Mouse (Mus musculus): Measurements from ENCODE around the gene Rpsa. TPM values are rescaled to one million over a fixed set of nuclear protein-coding genes. Genes with fewer than 3 reads are reported as not detected.

Gene Rpsa
- total and polyA plus RNA-seq, 3 experiments: 4,941 to 17,705 (median 6,009) TPM

- DNase-seq (ENCODE audit: low spot score) (no peak), ATAC-seq (ENCODE audit: extremely low read depth, insufficient number of reproducible peaks, low FRiP score, poor library complexity, severe bottlenecking) (no peak)
- no peak for TF ChIP-seq GATA2 (IDR thresholded peaks at IDR 0.05; ENCODE audit: borderline replicate concordance, low read depth, low read length)
- no peak for TF ChIP-seq CTCF (IDR thresholded peaks at IDR 0.05; ENCODE audit: low read depth, low read length)
- TF ChIP-seq POLR2AphosphoS5 (IDR thresholded peaks at IDR 0.05; ENCODE audit: insufficient replicate concordance, low read depth, low read length): no peak
- TF ChIP-seq TAL1 (conservative IDR thresholded peaks at IDR 0.05; ENCODE audit: low read depth, low read length): no peak
- no peak for TF ChIP-seq GATA1 (IDR thresholded peaks at IDR 0.05; ENCODE audit: borderline replicate concordance, low read length)
- Histone ChIP-seq H3K9me3 (replicated peaks) (no peaks in the 10 kb centered on the region), H3K4me3 (ENCODE audit: low read depth, low read length) (no peak overlapping the region), H3K4me1 (ENCODE audit: insufficient read depth, low read depth, low read length) (no peaks in the 10 kb centered on the region), H3K36me3 (replicated peaks) (no peaks in the 10 kb centered on the region), H3K27me3 (ENCODE audit: insufficient read depth, low read length) (peaks cover 6% of the 10 kb centered on the region; the same call in 1 of the 2 replicates)
Observed at GRCm38 (mm10) chr9:120082691-120083090, 44.8 kb upstream of the Rpsa start.

- no peaks in the 10 kb centered on the region for H3K36me3 ChIP-seq (replicated peaks)
- TF ChIP-seq GATA2 (IDR thresholded peaks at IDR 0.05; ENCODE audit: borderline replicate concordance, low read depth, low read length): no peak
- no peak for TF ChIP-seq TAL1 (conservative IDR thresholded peaks at IDR 0.05; ENCODE audit: low read depth, low read length)
- no peak for TF ChIP-seq GATA1 (IDR thresholded peaks at IDR 0.05; ENCODE audit: borderline replicate concordance, low read length)
- no peak for TF ChIP-seq CTCF (IDR thresholded peaks at IDR 0.05; ENCODE audit: low read depth, low read length)
- TF ChIP-seq POLR2AphosphoS5 (IDR thresholded peaks at IDR 0.05; ENCODE audit: insufficient replicate concordance, low read depth, low read length): no peak
Observed at GRCm38 (mm10) chr9:120083158-120083894, 44.2 kb upstream of the Rpsa start.

GRCm38 (mm10) chr9:120084406-120084805, 43.1 kb upstream of the Rpsa start:
- no peaks in the 10 kb centered on the region for H3K36me3 ChIP-seq (replicated peaks)
- H3K27me3 ChIP-seq (ENCODE audit: insufficient read depth, low read length): peaks cover 6% of the 10 kb centered on the region; the same call in 1 of the 2 replicates
- H3K9me3 ChIP-seq (replicated peaks): no peaks in the 10 kb centered on the region
- no peak overlapping the region for H3K4me3 ChIP-seq (ENCODE audit: low read depth, low read length)
- DNase-seq (ENCODE audit: low spot score) (no peak), ATAC-seq (ENCODE audit: extremely low read depth, insufficient number of reproducible peaks, low FRiP score, poor library complexity, severe bottlenecking) (no peak)
- H3K4me1 ChIP-seq (ENCODE audit: insufficient read depth, low read depth, low read length): no peaks in the 10 kb centered on the region
- TF ChIP-seq POLR2AphosphoS5 (IDR thresholded peaks at IDR 0.05; ENCODE audit: insufficient replicate concordance, low read depth, low read length): no peak

More at GRCm38 (mm10) chr9:120083158-120083894, 44.2 kb upstream of the Rpsa start:
- ATAC-seq (ENCODE audit: extremely low read depth, insufficient number of reproducible peaks, low FRiP score, poor library complexity, severe bottlenecking) (no peak), DNase-seq (ENCODE audit: low spot score) (no peak)
- Histone ChIP-seq H3K9me3 (replicated peaks) (no peaks in the 10 kb centered on the region), H3K4me1 (ENCODE audit: insufficient read depth, low read depth, low read length) (no peaks in the 10 kb centered on the region), H3K27me3 (ENCODE audit: insufficient read depth, low read length) (peaks cover 6% of the 10 kb centered on the region; the same call in 1 of the 2 replicates), H3K4me3 (ENCODE audit: low read depth, low read length) (no peak overlapping the region)

GRCm38 (mm10) chr9:120089125-120089524, 38.4 kb upstream of the Rpsa start:
- TF ChIP-seq GATA1 (IDR thresholded peaks at IDR 0.05; ENCODE audit: borderline replicate concordance, low read length): no peak
- TF ChIP-seq TAL1 (conservative IDR thresholded peaks at IDR 0.05; ENCODE audit: low read depth, low read length): no peak
- TF ChIP-seq GATA2 (IDR thresholded peaks at IDR 0.05; ENCODE audit: borderline replicate concordance, low read depth, low read length): no peak
- TF ChIP-seq POLR2AphosphoS5 (IDR thresholded peaks at IDR 0.05; ENCODE audit: insufficient replicate concordance, low read depth, low read length): no peak
- no peak for TF ChIP-seq CTCF (IDR thresholded peaks at IDR 0.05; ENCODE audit: low read depth, low read length)
- H3K27me3 ChIP-seq (ENCODE audit: insufficient read depth, low read length): peaks cover 9% of the 10 kb centered on the region
- H3K4me1 ChIP-seq (ENCODE audit: insufficient read depth, low read depth, low read length): no peaks in the 10 kb centered on the region
- no peak overlapping the region for H3K4me3 ChIP-seq (ENCODE audit: low read depth, low read length)
- H3K36me3 ChIP-seq (replicated peaks): no peaks in the 10 kb centered on the region
- H3K9me3 ChIP-seq (replicated peaks): no peaks in the 10 kb centered on the region
- DNase-seq (ENCODE audit: low spot score) (no peak), ATAC-seq (ENCODE audit: extremely low read depth, insufficient number of reproducible peaks, low FRiP score, poor library complexity, severe bottlenecking) (no peak)

- Histone ChIP-seq H3K4me3 (ENCODE audit: low read depth, low read length) (no peak overlapping the region), H3K9me3 (replicated peaks) (no peaks in the 10 kb centered on the region), H3K27me3 (ENCODE audit: insufficient read depth, low read length) (peaks cover 9% of the 10 kb centered on the region), H3K4me1 (ENCODE audit: insufficient read depth, low read depth, low read length) (no peaks in the 10 kb centered on the region; the same call in 1 of the 2 replicates), H3K36me3 (replicated peaks) (no peaks in the 10 kb centered on the region)
- DNase-seq (ENCODE audit: low spot score) (no peak), ATAC-seq (ENCODE audit: extremely low read depth, insufficient number of reproducible peaks, low FRiP score, poor library complexity, severe bottlenecking) (no peak)
- TF ChIP-seq CTCF (IDR thresholded peaks at IDR 0.05; ENCODE audit: low read depth, low read length) (no peak), TAL1 (conservative IDR thresholded peaks at IDR 0.05; ENCODE audit: low read depth, low read length) (no peak), GATA2 (IDR thresholded peaks at IDR 0.05; ENCODE audit: borderline replicate concordance, low read depth, low read length) (no peak), GATA1 (IDR thresholded peaks at IDR 0.05; ENCODE audit: borderline replicate concordance, low read length) (no peak), POLR2AphosphoS5 (IDR thresholded peaks at IDR 0.05; ENCODE audit: insufficient replicate concordance, low read depth, low read length) (no peak)
Observed at GRCm38 (mm10) chr9:120091086-120091485, 36.4 kb upstream of the Rpsa start.

GRCm38 (mm10) chr9:120091696-120092238, 35.7 kb upstream of the Rpsa start, which contains the start of gene Ccr8:
Gene Ccr8, plus strand, starts transcription at chr9:120092114.
- Histone ChIP-seq H3K27me3 (ENCODE audit: insufficient read depth, low read length) (peaks cover 9% of the 10 kb centered on the region), H3K9me3 (replicated peaks) (no peaks in the 10 kb centered on the region), H3K4me3 (ENCODE audit: low read depth, low read length) (no peak within 1 kb of the TSS), H3K4me1 (ENCODE audit: insufficient read depth, low read depth, low read length) (no peaks in the 10 kb centered on the region; the same call in 1 of the 2 replicates), H3K36me3 (replicated peaks) (no peaks in the 10 kb centered on the region)
- DNase-seq (ENCODE audit: low spot score): no peak
- TF ChIP-seq GATA2 (IDR thresholded peaks at IDR 0.05; ENCODE audit: borderline replicate concordance, low read depth, low read length) (no peak), GATA1 (IDR thresholded peaks at IDR 0.05; ENCODE audit: borderline replicate concordance, low read length) (no peak)
- ATAC-seq (ENCODE audit: extremely low read depth, insufficient number of reproducible peaks, low FRiP score, poor library complexity, severe bottlenecking): no peak
